Mouse (Mus musculus) heart, adult 2 months (tissue): Measurements from ENCODE around the gene Zdhhc7. TPM values are rescaled to one million over a fixed set of nuclear protein-coding genes. Genes with fewer than 3 reads are reported as not detected.

Experiments
- DNase-seq, 2 experiments: peaks; one replicate each; pipeline ENCODE4 v3.0.0; 2021
- H3K27ac ChIP-seq: fragments of 200-600 bp; 2 replicates; pipeline ENCODE4 v1.8.1; 2022
- H3K27me3 ChIP-seq: fragments of 200-500 bp; 2 replicates; pipeline ENCODE4 v1.6.1; 2012; ENCODE audit warnings: mild to moderate bottlenecking, low read length, inconsistent platforms, mixed read lengths; ENCODE audit not compliant: control insufficient read depth, insufficient read depth
- H3K36me3 ChIP-seq: fragments of 200-500 bp; 2 replicates; pipeline ENCODE4 v1.6.1; 2012; ENCODE audit warnings: low read length, inconsistent platforms; ENCODE audit not compliant: control insufficient read depth, insufficient read depth
- H3K4me1 ChIP-seq: fragments of 200-500 bp; 2 replicates; pipeline ENCODE4 v1.6.1; 2011; ENCODE audit warnings: low read length; ENCODE audit not compliant: control insufficient read depth, insufficient read depth
- H3K4me3 ChIP-seq: fragments of 200-600 bp; 2 replicates; pipeline ENCODE4 v1.8.1; 2022
- H3K79me2 ChIP-seq: fragments of 200-500 bp; replicated peaks from 2 replicates; pipeline ENCODE4 v1.6.1; 2012; ENCODE audit warnings: mild to moderate bottlenecking, inconsistent platforms, low read length, moderate library complexity, mixed read lengths; ENCODE audit not compliant: control insufficient read depth, insufficient read depth
- H3K9ac ChIP-seq: fragments of 200-500 bp; 2 replicates; pipeline ENCODE4 v1.6.1; 2012; ENCODE audit warnings: low read depth, mild to moderate bottlenecking, control low read depth, inconsistent platforms, low read length, mixed read lengths
- CTCF ChIP-seq: fragments of 200-600 bp; IDR thresholded peaks from 2 replicates; pipeline ENCODE4 v1.8.1; 2022; ENCODE audit warnings: antibody characterized with exemption, mild to moderate bottlenecking, moderate library complexity
- EP300 ChIP-seq: fragments of 200-500 bp; IDR thresholded peaks from 2 replicates; pipeline ENCODE4 v1.6.1; 2011; ENCODE audit warnings: low read depth, low read length, control low read depth; ENCODE audit not compliant: insufficient read depth
- POLR2A ChIP-seq: fragments of 200-500 bp; IDR thresholded peaks from 2 replicates; pipeline ENCODE4 v1.6.1; 2011; ENCODE audit warnings: mild to moderate bottlenecking, low read depth, low read length, control low read depth; ENCODE audit not compliant: insufficient read depth
- WGBS: fragments of 180-500 bp; shearing (Covaris S2); methylation state at CpG from one replicate; pipeline ENCODE4 v1.1.7; 2018; 5-methylcytosine and 5-hydroxymethylcytosine counted together
- intact Hi-C: fragments of 180-260 bp; cut with DNase I; formaldehyde crosslinking; loops from one replicate; pipeline ENCODE4 v1.15.1; 2025
- polyA plus RNA-seq: library from polyadenylated mRNA; depleted of rRNA; stranded (reverse); fragments of >200 nt; gene quantifications from 2 replicates; pipeline ENCODE4 v1.2.3, GENCODE M21; 2012
- total RNA-seq, 2 experiments: library from RNA; stranded (reverse); gene quantifications; 2 replicates each; pipeline ENCODE4 v1.2.3; 2021

Zdhhc7 gene
- total and polyA plus RNA-seq, 3 experiments = 34.2 to 48.5 (median 35.4) TPM

- Histone ChIP-seq H3K9ac (no peak overlapping the region), H3K4me3 (no peak overlapping the region), H3K27ac (peak overlapping the region; percentile 99), H3K27me3 (no peaks in the 10 kb centered on the region), H3K4me1 (peaks cover 8% of the 10 kb centered on the region), H3K79me2 (no peaks in the 10 kb centered on the region), H3K36me3 (no peaks in the 10 kb centered on the region)
- TF ChIP-seq CTCF (no peak), EP300 (no peak), POLR2A (no peak)
- DNase-seq = no peak
- 61% methylated on average over 5 of the region's 5 CpGs for WGBS
- intact Hi-C loops = no loop called here
Observed at GRCm38 (mm10) chr8:120112535-120112934, 11.3 kb upstream of the Zdhhc7 start.

GRCm38 (mm10) chr8:120111382-120111781, 10.1 kb upstream of the Zdhhc7 start:
- H3K27ac ChIP-seq = no peak overlapping the region
- no peaks in the 10 kb centered on the region for H3K27me3 ChIP-seq
- H3K36me3 ChIP-seq = no peaks in the 10 kb centered on the region
- WGBS = 75% methylated on average over 4 of the region's 4 CpGs
- H3K4me3 ChIP-seq = no peak overlapping the region
- no peak overlapping the region for H3K9ac ChIP-seq
- TF ChIP-seq CTCF (no peak), POLR2A (no peak), EP300 (no peak)
- peaks cover 5% of the 10 kb centered on the region for H3K4me1 ChIP-seq
- no peaks in the 10 kb centered on the region for H3K79me2 ChIP-seq
- intact Hi-C loops = no loop called here
- no peak for DNase-seq

GRCm38 (mm10) chr8:120110966-120111365, 9.7 kb upstream of the Zdhhc7 start:
- Histone ChIP-seq H3K9ac (no peak overlapping the region), H3K27ac (no peak overlapping the region), H3K4me1 (peaks cover 4% of the 10 kb centered on the region), H3K36me3 (no peaks in the 10 kb centered on the region), H3K79me2 (no peaks in the 10 kb centered on the region), H3K27me3 (no peaks in the 10 kb centered on the region), H3K4me3 (no peak overlapping the region)
- no peak for DNase-seq
- TF ChIP-seq POLR2A = no peak
- no peak for TF ChIP-seq CTCF
- no peak for TF ChIP-seq EP300
- intact Hi-C loops = no loop called here
- WGBS = 94% methylated on average over 4 of the region's 4 CpGs

- peak in 1 of 2 experiments; percentile 71 for DNase-seq
- 36% methylated on average over 3 of the region's 3 CpGs for WGBS
- intact Hi-C loops = no loop called here
- Histone ChIP-seq H3K36me3 (peaks cover 5% of the 10 kb centered on the region), H3K9ac (no peak overlapping the region), H3K27me3 (no peaks in the 10 kb centered on the region), H3K4me3 (no peak overlapping the region), H3K27ac (no peak overlapping the region), H3K4me1 (peaks cover 10% of the 10 kb centered on the region), H3K79me2 (no peaks in the 10 kb centered on the region)
- TF ChIP-seq EP300 = no peak
- TF ChIP-seq CTCF = no peak
- TF ChIP-seq POLR2A = no peak
Observed at GRCm38 (mm10) chr8:120109149-120109548, 7.9 kb upstream of the Zdhhc7 start.

- WGBS = 27% methylated on average over 9 of the region's 9 CpGs
- Histone ChIP-seq H3K4me1 (peaks cover 16% of the 10 kb centered on the region), H3K4me3 (no peak overlapping the region), H3K9ac (no peak overlapping the region; the same call in 1 of the 2 replicates), H3K36me3 (peaks cover 13% of the 10 kb centered on the region), H3K27ac (peak overlapping the region; percentile 98), H3K79me2 (no peaks in the 10 kb centered on the region; the same call in none of the 2 replicates), H3K27me3 (no peaks in the 10 kb centered on the region)
- intact Hi-C loops = no loop called here
- TF ChIP-seq EP300 = peak; percentile 31; the same call in 1 of the 2 replicates
- no peak for TF ChIP-seq CTCF
- TF ChIP-seq POLR2A = peak; percentile 43
- DNase-seq = peak; percentile 72 to 86
Observed at GRCm38 (mm10) chr8:120104721-120105272, 3.5 kb upstream of the Zdhhc7 start.

- TF ChIP-seq CTCF (no peak), POLR2A (no peak)
- 37% methylated on average over 9 of the region's 9 CpGs for WGBS
- Histone ChIP-seq H3K27ac (peak overlapping the region; percentile 98), H3K9ac (no peak overlapping the region), H3K4me1 (peaks cover 17% of the 10 kb centered on the region), H3K27me3 (no peaks in the 10 kb centered on the region), H3K4me3 (no peak overlapping the region), H3K79me2 (no peaks in the 10 kb centered on the region; the same call in none of the 2 replicates), H3K36me3 (peaks cover 13% of the 10 kb centered on the region)
- intact Hi-C loops = loop anchor here (2.0 kb wide), 1 partner anchor 23 kb away; no protein-coding TSS in a partner anchor
- DNase-seq = no peak
Observed at GRCm38 (mm10) chr8:120103916-120104315, 2.6 kb upstream of the Zdhhc7 start.
